Mouse (Mus musculus): ENCODE measurements around the gene Ssh1. TPM values are rescaled to one million over a fixed set of nuclear protein-coding genes. Genes with fewer than 3 reads are reported as not detected.

Gene Ssh1
- polyA plus RNA-seq (2015; fragmentation: Nextera tagmentation; extraction: Ambion mirVana), result 5.0 and 5.3 TPM in 2 replicates

DNA sequence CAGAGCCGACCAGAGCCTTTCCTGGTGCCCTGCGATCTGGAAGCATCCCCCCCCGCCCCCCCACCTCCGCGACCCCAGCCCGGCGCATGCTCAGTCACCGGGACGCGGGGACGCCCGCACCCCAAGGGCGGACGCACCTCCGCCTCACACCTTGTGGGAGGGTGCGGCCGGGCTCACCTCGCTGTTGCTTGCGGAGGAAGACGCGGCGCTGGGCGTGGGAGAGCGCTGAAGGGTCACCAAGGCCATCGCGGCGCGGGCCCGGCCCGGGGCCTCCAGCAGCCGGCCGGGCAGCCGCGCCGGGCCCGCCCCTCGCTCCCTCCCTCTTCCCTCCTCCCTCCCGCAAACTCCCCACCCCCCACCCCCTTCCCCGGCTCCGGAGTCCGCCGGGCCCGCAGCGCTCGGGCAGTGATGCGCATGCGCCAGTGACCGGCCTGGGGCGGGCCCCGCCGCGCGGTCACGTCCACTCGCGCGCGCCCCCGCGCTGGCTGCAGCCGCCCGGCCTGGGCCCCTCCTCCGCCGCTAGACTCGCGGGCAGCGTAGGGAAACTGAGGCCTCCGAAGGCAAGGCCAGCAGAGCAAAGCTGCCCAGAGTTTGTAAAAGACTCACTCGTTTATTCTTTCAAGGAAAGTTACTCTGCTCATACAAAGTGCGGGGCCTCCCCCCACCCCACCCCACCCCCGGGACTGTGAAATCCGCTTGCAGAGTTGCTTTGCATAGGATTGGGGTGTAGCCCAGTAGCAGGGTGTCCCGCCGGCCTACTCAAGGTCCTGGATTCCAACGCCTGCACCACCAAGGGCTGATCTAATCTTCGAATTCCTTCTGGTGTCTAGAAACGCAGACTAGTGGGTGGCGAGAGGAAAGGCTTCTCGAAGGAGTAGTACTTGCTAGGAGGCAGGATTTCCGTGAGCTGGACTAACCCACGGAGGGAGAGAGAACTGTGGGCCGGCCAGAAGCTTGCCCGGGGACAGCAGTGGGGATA is at the start of gene Ssh1:
TSS of gene Ssh1 (minus strand) at position 408 of the 979 bp plus-strand sequence.
- Histone ChIP-seq H3K27me3 (ENCODE audit: control insufficient read depth, insufficient read depth, low read length) (no peaks in the 10 kb centered on the region), H3K36me3 (ENCODE audit: control insufficient read depth, insufficient read depth, low read length) (no peaks in the 10 kb centered on the region), H3K9me3 (ENCODE audit: control insufficient read depth, low read length) (no peaks in the 10 kb centered on the region), H3K27ac (replicated peaks) (peak within 1 kb of the TSS; percentile 95), H3K4me1 (replicated peaks; ENCODE audit: control insufficient read depth, insufficient read depth) (peaks cover 6% of the 10 kb centered on the region; the same call in 1 of the 2 replicates), H3K4me3 (ENCODE audit: low read depth, low read length) (peak within 1 kb of the TSS; percentile 85), H3K4me2 (replicated peaks; ENCODE audit: low read depth) (peak within 1 kb of the TSS; percentile 86), H3K9ac (ENCODE audit: low read length) (peak within 1 kb of the TSS; percentile 87)
- WGBS, result under 1% methylated on average over 65 of the region's 83 CpGs
- ATAC-seq (ENCODE audit: low FRiP score, low TSS enrichment), result peak; percentile 83
- TF ChIP-seq CTCF (IDR thresholded peaks at IDR 0.05; ENCODE audit: low read depth), result no peak
- TF ChIP-seq EP300 (optimal IDR thresholded peaks at IDR 0.05), result no peak
- peak; percentile 92 for DNase-seq (ENCODE audit: low spot score)

DNA sequence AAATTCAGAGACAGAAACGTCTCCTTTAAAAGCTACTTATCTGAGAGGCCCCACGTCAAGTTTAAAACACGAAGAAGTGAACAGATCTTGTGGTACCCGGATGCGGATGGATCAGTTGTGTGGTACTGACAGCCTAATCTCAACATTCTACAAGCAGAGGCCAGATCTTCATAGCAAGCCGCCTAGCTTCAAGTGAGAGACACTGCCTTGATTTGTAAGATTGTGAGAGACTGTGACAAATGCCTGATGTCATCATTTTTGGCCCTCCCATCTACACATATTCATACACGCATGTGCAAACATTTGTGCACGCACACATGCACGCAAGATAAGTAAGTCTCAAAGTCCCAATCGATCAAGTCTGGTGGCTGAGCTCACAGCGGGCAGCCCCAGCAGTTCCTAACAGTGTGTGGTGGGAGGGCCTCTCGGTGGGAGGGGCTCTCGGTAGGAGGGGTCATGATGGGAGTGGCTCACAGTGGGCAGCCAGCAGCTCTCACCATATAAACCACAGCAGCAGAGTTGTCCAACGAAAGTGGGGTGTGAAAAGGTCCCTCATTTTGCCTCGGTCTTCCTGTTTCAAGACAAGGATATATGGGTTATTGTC is 47.7 kb upstream of the Ssh1 start:
- H3K27me3 ChIP-seq (ENCODE audit: control insufficient read depth, insufficient read depth, low read length), result no peaks in the 10 kb centered on the region
- no peaks in the 10 kb centered on the region for H3K9me3 ChIP-seq (ENCODE audit: control insufficient read depth, low read length)
- H3K4me2 ChIP-seq (replicated peaks; ENCODE audit: low read depth), result no peak overlapping the region
- 9% methylated on average over 15 of the region's 15 CpGs for WGBS
- TF ChIP-seq EP300 (optimal IDR thresholded peaks at IDR 0.05) (no peak), CTCF (IDR thresholded peaks at IDR 0.05; ENCODE audit: low read depth) (peak; percentile 42)
- H3K9ac ChIP-seq (ENCODE audit: low read length), result no peak overlapping the region
- H3K36me3 ChIP-seq (ENCODE audit: control insufficient read depth, insufficient read depth, low read length), result no peaks in the 10 kb centered on the region
- ATAC-seq (ENCODE audit: low FRiP score, low TSS enrichment), result peak; percentile 94
- H3K27ac ChIP-seq (replicated peaks), result 0 out of 2 replicates have a peak overlapping the region, but pooled peaks have one; percentile 18
- H3K4me1 ChIP-seq (replicated peaks; ENCODE audit: control insufficient read depth, insufficient read depth), result no peaks in the 10 kb centered on the region
- DNase-seq (ENCODE audit: low spot score), result peak; percentile 90
- H3K4me3 ChIP-seq (ENCODE audit: low read depth, low read length), result no peak overlapping the region

DNA sequence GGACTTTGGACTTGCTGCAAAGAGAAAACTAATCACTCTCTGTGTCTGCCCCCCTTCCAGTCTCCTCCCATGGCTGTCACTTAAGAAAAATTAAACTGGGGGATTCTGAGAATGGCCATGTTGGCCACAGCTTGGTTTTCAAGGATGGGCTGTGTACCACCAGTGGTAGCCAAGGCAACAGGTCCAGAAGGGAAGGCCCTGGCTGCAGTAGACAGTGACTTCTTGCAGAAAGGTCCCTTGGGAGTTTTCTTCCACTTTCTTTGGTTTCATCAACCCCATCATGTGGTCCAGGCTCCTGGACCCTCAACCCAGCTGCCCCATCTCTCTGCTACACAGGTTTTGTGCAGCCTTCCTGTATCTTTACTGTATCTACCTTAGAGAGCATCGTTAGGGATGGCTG is 47.2 kb upstream of the Ssh1 start:
- ATAC-seq (ENCODE audit: low FRiP score, low TSS enrichment) (no peak), DNase-seq (ENCODE audit: low spot score) (no peak)
- Histone ChIP-seq H3K36me3 (ENCODE audit: control insufficient read depth, insufficient read depth, low read length) (no peaks in the 10 kb centered on the region), H3K4me1 (replicated peaks; ENCODE audit: control insufficient read depth, insufficient read depth) (no peaks in the 10 kb centered on the region), H3K4me2 (replicated peaks; ENCODE audit: low read depth) (no peak overlapping the region), H3K9me3 (ENCODE audit: control insufficient read depth, low read length) (no peaks in the 10 kb centered on the region), H3K9ac (ENCODE audit: low read length) (no peak overlapping the region), H3K27me3 (ENCODE audit: control insufficient read depth, insufficient read depth, low read length) (no peaks in the 10 kb centered on the region), H3K4me3 (ENCODE audit: low read depth, low read length) (no peak overlapping the region), H3K27ac (replicated peaks) (0 out of 2 replicates have a peak overlapping the region, but pooled peaks have one; percentile 18)
- TF ChIP-seq EP300 (optimal IDR thresholded peaks at IDR 0.05), result no peak
- TF ChIP-seq CTCF (IDR thresholded peaks at IDR 0.05; ENCODE audit: low read depth), result no peak
- 59% methylated on average over 1 of the region's 1 CpGs for WGBS

DNA sequence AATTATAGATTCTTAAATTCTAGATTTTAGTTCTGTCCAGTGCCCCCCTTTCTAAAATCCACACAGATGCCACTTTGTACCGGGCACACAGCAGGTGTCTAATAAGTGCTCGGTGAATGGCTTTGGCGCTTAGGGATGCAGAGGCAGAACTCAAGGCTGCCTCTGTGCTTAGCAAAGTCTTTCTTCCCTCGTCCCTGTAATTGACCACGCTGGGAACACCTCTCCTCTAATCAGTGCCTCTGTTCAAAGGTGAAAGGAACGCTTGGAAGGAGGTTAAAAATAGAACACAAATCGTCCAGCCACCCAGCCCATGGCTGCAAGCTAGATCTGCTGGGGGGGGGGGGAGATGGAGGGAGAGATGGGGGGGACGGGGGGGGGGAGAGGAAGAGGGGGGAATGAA is 46.8 kb upstream of the Ssh1 start:
- Histone ChIP-seq H3K27me3 (ENCODE audit: control insufficient read depth, insufficient read depth, low read length) (no peaks in the 10 kb centered on the region), H3K4me1 (replicated peaks; ENCODE audit: control insufficient read depth, insufficient read depth) (no peaks in the 10 kb centered on the region), H3K4me2 (replicated peaks; ENCODE audit: low read depth) (no peak overlapping the region), H3K36me3 (ENCODE audit: control insufficient read depth, insufficient read depth, low read length) (no peaks in the 10 kb centered on the region), H3K27ac (replicated peaks) (no peak overlapping the region), H3K9me3 (ENCODE audit: control insufficient read depth, low read length) (no peaks in the 10 kb centered on the region), H3K4me3 (ENCODE audit: low read depth, low read length) (no peak overlapping the region), H3K9ac (ENCODE audit: low read length) (no peak overlapping the region)
- WGBS, result 36% methylated on average over 7 of the region's 8 CpGs
- no peak for ATAC-seq (ENCODE audit: low FRiP score, low TSS enrichment)
- peak; percentile 19 for DNase-seq (ENCODE audit: low spot score)
- TF ChIP-seq CTCF (IDR thresholded peaks at IDR 0.05; ENCODE audit: low read depth) (no peak), EP300 (optimal IDR thresholded peaks at IDR 0.05) (no peak)

DNA sequence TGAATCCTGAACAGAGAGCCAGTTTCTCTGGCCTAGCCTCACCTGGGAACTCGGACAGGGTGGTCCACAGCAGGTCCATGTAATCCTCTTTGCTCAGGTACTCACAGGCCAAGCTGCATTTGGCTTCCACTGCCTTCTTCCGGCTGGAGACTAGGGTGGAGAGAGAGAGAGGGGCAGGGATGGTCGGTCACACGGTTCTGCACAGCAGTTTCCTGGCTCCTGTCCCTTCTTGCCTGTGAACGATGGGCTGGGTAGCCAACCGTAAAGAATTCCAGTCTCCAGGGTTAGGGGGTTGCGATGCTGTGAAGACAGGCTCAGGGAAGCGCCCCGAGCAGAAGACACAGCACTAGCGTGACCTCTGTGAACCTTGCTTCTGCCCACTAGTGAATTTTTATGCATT is 41.4 kb upstream of the Ssh1 start:
- Histone ChIP-seq H3K4me2 (replicated peaks; ENCODE audit: low read depth) (no peak overlapping the region), H3K9me3 (ENCODE audit: control insufficient read depth, low read length) (no peaks in the 10 kb centered on the region), H3K27me3 (ENCODE audit: control insufficient read depth, insufficient read depth, low read length) (no peaks in the 10 kb centered on the region), H3K9ac (ENCODE audit: low read length) (no peak overlapping the region), H3K27ac (replicated peaks) (no peak overlapping the region), H3K4me1 (replicated peaks; ENCODE audit: control insufficient read depth, insufficient read depth) (no peaks in the 10 kb centered on the region), H3K4me3 (ENCODE audit: low read depth, low read length) (no peak overlapping the region), H3K36me3 (ENCODE audit: control insufficient read depth, insufficient read depth, low read length) (no peaks in the 10 kb centered on the region)
- no peak for DNase-seq (ENCODE audit: low spot score)
- 70% methylated on average over 10 of the region's 10 CpGs for WGBS
- no peak for ATAC-seq (ENCODE audit: low FRiP score, low TSS enrichment)
- no peak for TF ChIP-seq EP300 (optimal IDR thresholded peaks at IDR 0.05)
- TF ChIP-seq CTCF (IDR thresholded peaks at IDR 0.05; ENCODE audit: low read depth), result no peak

All from stomach, postnatal 0 days (tissue).